Mouse (Mus musculus) MEL (cell line): Measurements from ENCODE around the gene Kcnk3.

Experiments used
- CHD2 ChIP-seq: IDR thresholded peaks from 2 replicates; pipeline ENCODE4 v1.6.1; 2011; ENCODE audit warnings: low read length, improper control_type of control experiment
- CTCF ChIP-seq, 3 experiments: IDR thresholded peaks in 2 of 3; conservative IDR thresholded peaks in 1 of 3; 2 replicates each; pipeline ENCODE4 v1.5.1; 2011 to 2012; ENCODE audit warnings: low read length in 3 of 3, low read depth in 2 of 3, mild to moderate bottlenecking in 2 of 3, improper control_type of control experiment in 1 of 3, inconsistent platforms in 1 of 3, mixed read lengths in 1 of 3, moderate library complexity in 1 of 3; ENCODE audit not compliant: control insufficient read depth in 1 of 3, insufficient read depth in 1 of 3, poor library complexity in 1 of 3, severe bottlenecking in 1 of 3
- EP300 ChIP-seq, 2 experiments: IDR thresholded peaks; 2 replicates each; pipeline ENCODE4 v1.6.1; 2011; ENCODE audit warnings: improper control_type of control experiment in 2 of 2, low read length in 2 of 2, low read depth in 1 of 2, mild to moderate bottlenecking in 1 of 2
- ETS1 ChIP-seq: IDR thresholded peaks from 2 replicates; pipeline ENCODE4 v1.6.1; 2012; ENCODE audit warnings: low read depth, mild to moderate bottlenecking, inconsistent platforms, low read length, improper control_type of control experiment, moderate library complexity
- HCFC1 ChIP-seq: IDR thresholded peaks from 2 replicates; pipeline ENCODE4 v1.6.1; 2012; ENCODE audit warnings: low read depth, mild to moderate bottlenecking, inconsistent platforms, low read length, improper control_type of control experiment, moderate library complexity
- JUND ChIP-seq: IDR thresholded peaks from 2 replicates; pipeline ENCODE4 v1.6.1; 2011; ENCODE audit warnings: low read depth, mild to moderate bottlenecking, improper control_type of control experiment, low read length
- MAFK ChIP-seq: IDR thresholded peaks from 2 replicates; pipeline ENCODE4 v1.6.1; 2011; ENCODE audit warnings: low read depth, mild to moderate bottlenecking, low read length, improper control_type of control experiment, borderline replicate concordance
- MEF2A ChIP-seq: IDR thresholded peaks from 2 replicates; pipeline ENCODE4 v1.6.1; 2014; ENCODE audit warnings: low read depth, mild to moderate bottlenecking, inconsistent platforms, low read length, improper control_type of control experiment; ENCODE audit not compliant: poor library complexity, insufficient replicate concordance, severe bottlenecking; ENCODE audit errors: extremely low read depth
- MXI1 ChIP-seq: IDR thresholded peaks from 2 replicates; pipeline ENCODE4 v1.6.1; 2011; ENCODE audit warnings: mild to moderate bottlenecking, low read depth, low read length, improper control_type of control experiment
- POLR2A ChIP-seq, 2 experiments: IDR thresholded peaks; 2 replicates each; pipeline ENCODE4 v1.6.1; 2011 to 2012; ENCODE audit warnings: low read length in 2 of 2, mild to moderate bottlenecking in 2 of 2, control low read depth in 1 of 2, improper control_type of control experiment in 1 of 2, low read depth in 1 of 2, moderate library complexity in 1 of 2; ENCODE audit not compliant: control insufficient read depth in 1 of 2, insufficient read depth in 1 of 2, poor library complexity in 1 of 2
- TAL1 ChIP-seq: IDR thresholded peaks from 2 replicates; pipeline ENCODE4 v1.6.1; 2012; ENCODE audit warnings: mild to moderate bottlenecking, inconsistent platforms, low read length, moderate library complexity, mixed read lengths
- TCF12 ChIP-seq: IDR thresholded peaks from 2 replicates; pipeline ENCODE4 v1.6.1; 2014; ENCODE audit warnings: low read depth, mild to moderate bottlenecking, inconsistent platforms, low read length, improper control_type of control experiment, moderate library complexity
- ZMIZ1 ChIP-seq: IDR thresholded peaks from 2 replicates; pipeline ENCODE4 v1.6.1; 2012; ENCODE audit warnings: low read depth, mild to moderate bottlenecking, inconsistent platforms, low read length, improper control_type of control experiment, moderate library complexity
- ZNF384 ChIP-seq: IDR thresholded peaks from 2 replicates; pipeline ENCODE4 v1.6.1; 2012; ENCODE audit warnings: low read depth, mild to moderate bottlenecking, inconsistent platforms, low read length, improper control_type of control experiment

DNA sequence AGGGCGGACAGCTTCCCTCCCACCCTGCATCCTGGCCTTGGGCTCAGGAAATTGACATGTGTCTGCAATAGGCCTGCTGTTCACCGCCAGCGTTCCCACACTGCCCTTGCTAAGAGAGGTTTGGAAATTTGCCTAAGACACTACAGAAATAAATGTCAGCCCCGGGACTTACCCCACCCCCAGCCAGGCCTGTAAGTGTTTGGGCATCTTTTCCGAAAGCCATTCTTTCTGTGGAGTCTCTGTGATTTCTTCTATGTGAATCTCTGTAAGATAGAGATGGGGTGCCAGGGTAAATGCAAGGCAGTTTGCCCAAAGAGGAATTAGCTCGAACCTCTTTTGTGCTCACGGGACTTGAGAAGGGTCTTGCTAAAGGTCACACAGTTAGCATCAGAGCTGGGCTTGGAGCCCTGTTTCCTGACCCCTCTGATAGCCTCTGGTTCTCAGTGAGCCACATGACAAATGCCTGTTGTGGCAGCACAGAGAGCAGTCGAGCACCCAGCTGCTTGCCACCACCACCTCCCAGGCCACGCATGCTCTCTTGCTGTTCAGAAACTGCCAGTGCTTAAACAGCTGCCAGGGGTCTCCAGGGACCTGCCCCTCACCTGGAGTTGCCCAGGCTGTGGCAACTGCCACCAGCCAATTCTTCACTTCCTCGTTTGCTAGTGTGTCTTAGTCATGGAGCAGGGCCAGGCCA, 6.0 kb downstream of the Kcnk3 start:
- TF ChIP-seq POLR2A (IDR thresholded peaks at IDR 0.05; ENCODE audit: control insufficient read depth in 1 of 2, insufficient read depth in 1 of 2, low read depth in 1 of 2, low read length in 2 of 2, poor library complexity in 1 of 2) (no peak), EP300 (IDR thresholded peaks at IDR 0.05; ENCODE audit: low read depth in 1 of 2, low read length in 2 of 2) (no peak), CHD2 (no peak), ZNF384 (no peak), CTCF (IDR thresholded peaks at IDR 0.05 in 2 of 3, conservative IDR thresholded peaks at IDR 0.05 in 1 of 3; ENCODE audit: control insufficient read depth in 1 of 3, insufficient read depth in 1 of 3, low read depth in 2 of 3, low read length in 3 of 3, poor library complexity in 1 of 3, severe bottlenecking in 1 of 3) (no peak), HCFC1 (no peak), MAFK (no peak), ZMIZ1 (no peak), JUND (no peak), TAL1 (no peak), ETS1 (no peak), MXI1 (no peak), MEF2A (no peak), TCF12 (no peak)
